Mouse (Mus musculus): Measurements from ENCODE around the gene Gjb4. TPM values are rescaled to one million over a fixed set of nuclear protein-coding genes. Genes with fewer than 3 reads are reported as not detected.

The Gjb4 gene
- polyA plus RNA-seq, 1 experiment from 2014 or later, result 0.15 TPM

DNA sequence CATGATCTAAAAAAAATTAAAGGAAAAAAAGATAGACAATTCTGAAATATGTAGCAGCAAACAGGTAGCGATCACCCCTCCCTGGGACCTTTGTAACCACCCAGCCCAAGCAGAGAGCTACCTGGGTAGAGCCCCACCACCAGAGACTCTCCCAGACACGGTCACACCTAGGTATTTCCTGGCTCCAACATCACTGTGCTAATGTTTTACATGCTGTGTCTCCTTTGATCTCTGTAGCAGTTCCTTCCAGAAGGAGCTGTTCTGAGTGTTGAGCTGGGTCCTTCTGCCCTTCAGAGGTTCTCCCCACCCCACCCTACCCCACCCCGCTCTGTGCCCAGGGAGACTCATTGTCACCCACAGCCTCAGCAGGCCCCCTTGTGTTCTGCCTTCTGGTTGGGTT is 30.2 kb downstream of the Gjb4 start:
- WGBS, result 89% methylated on average over 3 of the region's 3 CpGs
- Histone ChIP-seq H3K4me2 (no peak overlapping the region), H3K27ac (no peak overlapping the region), H3K27me3 (replicated peaks) (peaks cover 16% of the 10 kb centered on the region), H3K9ac (no peak overlapping the region), H3K9me3 (no peaks in the 10 kb centered on the region), H3K36me3 (replicated peaks) (no peaks in the 10 kb centered on the region), H3K4me3 (no peak overlapping the region), H3K4me1 (no peaks in the 10 kb centered on the region)
- no peak for ATAC-seq (replicated peaks)

DNA sequence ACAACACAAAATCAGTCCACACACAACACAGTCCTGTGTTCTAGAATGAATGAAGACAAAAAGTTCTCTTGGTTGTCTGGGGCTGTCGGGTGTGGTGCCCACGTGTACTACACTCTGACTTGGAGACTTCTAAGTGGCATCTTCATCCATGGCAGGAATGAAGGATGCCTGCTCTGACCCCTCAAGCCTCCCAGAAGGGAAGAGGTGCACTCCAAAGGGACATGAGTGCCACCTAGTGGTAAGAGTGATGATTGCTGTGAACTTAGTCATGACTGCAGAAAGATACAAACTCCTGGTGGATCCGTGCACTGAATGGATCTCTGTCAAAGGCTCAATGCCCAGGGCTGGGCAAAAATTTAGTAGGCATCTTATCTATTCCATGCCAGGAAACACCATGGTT is 34.3 kb downstream of the Gjb4 start:
- Histone ChIP-seq H3K4me2 (no peak overlapping the region), H3K36me3 (replicated peaks) (no peaks in the 10 kb centered on the region), H3K27me3 (replicated peaks) (peaks cover 3% of the 10 kb centered on the region; the same call in 1 of the 2 replicates), H3K4me3 (no peak overlapping the region), H3K4me1 (peaks cover under 1% of the 10 kb centered on the region; the same call in 1 of the 2 replicates), H3K9me3 (no peaks in the 10 kb centered on the region), H3K9ac (no peak overlapping the region), H3K27ac (no peak overlapping the region)
- WGBS, result 5% methylated on average over 3 of the region's 3 CpGs
- no peak for ATAC-seq (replicated peaks)

DNA sequence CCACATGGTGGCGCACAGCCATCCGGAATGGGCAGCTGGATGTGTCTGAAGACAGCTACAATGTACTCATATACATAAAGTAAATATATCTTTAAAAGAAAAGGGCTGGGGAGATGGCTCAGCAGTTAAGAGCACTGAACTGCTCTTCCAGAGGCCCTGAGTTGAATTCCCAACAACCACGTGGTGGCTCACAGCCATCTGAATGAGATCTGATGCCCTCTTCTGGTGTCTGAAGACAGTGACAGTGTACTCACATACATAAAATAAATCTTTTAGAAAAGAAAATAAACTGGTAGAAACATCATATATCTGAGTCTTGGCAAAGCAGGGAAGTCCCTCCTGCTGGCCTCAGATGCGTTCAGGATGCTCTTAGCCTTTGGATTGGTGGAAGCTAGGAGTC is 36.7 kb downstream of the Gjb4 start:
- H3K4me3 ChIP-seq, result no peak overlapping the region
- 59% methylated on average over 4 of the region's 4 CpGs for WGBS

DNA sequence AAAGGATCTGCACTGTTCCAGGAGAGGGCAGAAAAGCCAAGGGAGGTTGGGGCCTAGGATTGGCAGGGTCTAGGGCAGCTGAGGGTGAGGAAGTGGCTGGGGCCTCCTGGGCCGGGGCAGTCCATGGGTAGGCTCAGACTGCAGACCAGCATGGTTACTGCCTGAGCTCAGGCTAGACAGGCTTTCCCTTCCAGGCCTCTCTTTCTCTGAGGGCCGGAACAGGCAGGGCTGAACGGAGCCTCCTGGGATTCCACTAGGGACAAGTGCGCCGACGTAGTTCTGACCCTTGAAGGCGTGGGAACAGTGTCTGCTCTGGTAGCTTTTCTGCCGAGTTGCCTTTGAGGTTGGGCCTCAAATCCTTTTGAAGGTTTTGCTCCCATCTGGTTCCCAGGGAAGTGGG is 38.1 kb downstream of the Gjb4 start:
- Histone ChIP-seq H3K36me3 (replicated peaks) (no peaks in the 10 kb centered on the region), H3K4me1 (peaks cover 20% of the 10 kb centered on the region), H3K27ac (no peak overlapping the region), H3K27me3 (replicated peaks) (peaks cover 3% of the 10 kb centered on the region; the same call in 1 of the 2 replicates), H3K4me2 (no peak overlapping the region), H3K4me3 (no peak overlapping the region), H3K9ac (no peak overlapping the region), H3K9me3 (no peaks in the 10 kb centered on the region)
- ATAC-seq (replicated peaks), result no peak
- WGBS, result 79% methylated on average over 8 of the region's 8 CpGs

More for the DNA sequence above, 36.7 kb downstream of the Gjb4 start:
- Histone ChIP-seq H3K4me2 (no peak overlapping the region), H3K9me3 (no peaks in the 10 kb centered on the region), H3K27ac (no peak overlapping the region), H3K36me3 (replicated peaks) (no peaks in the 10 kb centered on the region), H3K9ac (no peak overlapping the region), H3K27me3 (replicated peaks) (peaks cover 3% of the 10 kb centered on the region; the same call in 1 of the 2 replicates), H3K4me1 (peaks cover 20% of the 10 kb centered on the region)
- no peak for ATAC-seq (replicated peaks)

DNA sequence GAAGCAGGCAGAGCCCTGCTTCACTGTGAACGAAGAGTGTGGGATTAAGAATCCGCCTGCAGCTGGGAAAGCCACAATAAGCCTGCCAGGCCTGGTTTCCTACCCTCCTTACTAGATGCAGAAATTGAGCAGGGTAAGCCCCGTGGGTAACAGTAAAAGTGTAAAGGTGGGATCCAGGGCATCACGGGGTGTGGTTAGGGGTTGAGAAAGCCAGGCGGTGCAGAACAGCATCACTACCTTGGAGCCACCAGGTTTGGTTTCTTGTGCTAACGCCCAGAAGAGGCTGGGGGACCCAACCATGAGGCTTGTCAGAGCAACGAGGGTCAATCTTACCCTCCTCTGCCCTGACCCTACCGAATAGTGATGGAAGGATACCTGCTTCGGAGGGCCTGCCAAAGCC is 39.3 kb downstream of the Gjb4 start:
- H3K36me3 ChIP-seq (replicated peaks), result no peaks in the 10 kb centered on the region
- no peak overlapping the region for H3K27ac ChIP-seq
- no peaks in the 10 kb centered on the region for H3K27me3 ChIP-seq (replicated peaks)
- 46% methylated on average over 9 of the region's 9 CpGs for WGBS
- no peaks in the 10 kb centered on the region for H3K9me3 ChIP-seq
- no peak overlapping the region for H3K9ac ChIP-seq
- peak overlapping the region; percentile 96 for H3K4me2 ChIP-seq
- peaks cover 20% of the 10 kb centered on the region for H3K4me1 ChIP-seq
- no peak overlapping the region for H3K4me3 ChIP-seq
- no peak for ATAC-seq (replicated peaks)

DNA sequence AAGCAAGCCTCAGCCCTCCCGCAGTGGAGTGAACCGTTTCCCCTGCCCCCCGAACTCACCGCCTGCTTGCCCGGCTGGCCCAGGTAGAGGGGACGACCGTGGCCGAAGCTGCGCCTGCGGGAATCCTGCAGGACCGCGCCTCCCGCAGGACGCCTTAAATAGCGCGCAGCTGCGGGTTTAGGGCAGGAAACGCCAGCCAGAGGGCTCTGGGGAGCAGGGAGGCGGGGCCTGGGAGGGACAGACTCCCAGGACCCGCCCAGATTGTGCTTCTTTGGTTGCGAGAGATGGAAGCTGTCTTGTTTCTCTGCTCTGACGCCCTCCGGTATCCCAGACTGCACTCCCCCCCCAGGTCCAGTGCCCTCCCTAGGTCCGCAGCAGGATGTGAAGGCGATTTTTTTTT is 40.0 kb downstream of the Gjb4 start, which contains the start of gene Gja4:
Gene Gja4 (minus strand): TSS at position 179 of the 400 bp plus-strand sequence.
- Histone ChIP-seq H3K9ac (peak within 1 kb of the TSS; percentile 61), H3K27me3 (replicated peaks) (no peaks in the 10 kb centered on the region), H3K36me3 (replicated peaks) (no peaks in the 10 kb centered on the region), H3K27ac (no peak within 1 kb of the TSS), H3K4me3 (peak within 1 kb of the TSS; percentile 58), H3K4me1 (peaks cover 20% of the 10 kb centered on the region), H3K4me2 (peak within 1 kb of the TSS; percentile 96), H3K9me3 (no peaks in the 10 kb centered on the region)
- peak; percentile 84 for ATAC-seq (replicated peaks)
- under 1% methylated on average over 25 of the region's 25 CpGs for WGBS

DNA sequence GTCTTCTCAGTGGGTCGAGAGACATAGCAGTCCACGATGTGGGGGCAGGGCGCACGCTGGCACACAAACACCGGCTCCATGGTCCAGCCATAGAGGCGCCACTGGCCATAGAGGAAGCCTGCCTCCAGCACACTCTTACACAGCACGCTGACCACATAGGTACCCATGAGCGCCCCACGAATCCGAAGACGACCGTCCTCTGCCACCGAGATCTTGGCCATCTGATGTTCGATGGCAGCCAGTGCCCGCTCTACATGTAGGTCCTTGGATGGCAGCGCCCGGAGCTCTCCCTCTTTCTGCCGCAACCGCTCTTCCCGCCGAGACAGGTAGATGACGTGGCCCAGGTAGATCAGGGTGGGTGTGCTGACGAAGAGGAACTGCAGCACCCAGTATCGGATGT is 41.5 kb downstream of the Gjb4 start:
- H3K36me3 ChIP-seq (replicated peaks), result no peaks in the 10 kb centered on the region
- no peaks in the 10 kb centered on the region for H3K27me3 ChIP-seq (replicated peaks)
- H3K9ac ChIP-seq, result no peak overlapping the region
- 70% methylated on average over 24 of the region's 24 CpGs for WGBS
- no peak overlapping the region for H3K27ac ChIP-seq
- no peak for ATAC-seq (replicated peaks)
- H3K4me3 ChIP-seq, result no peak overlapping the region
- no peaks in the 10 kb centered on the region for H3K9me3 ChIP-seq
- H3K4me2 ChIP-seq, result 0 out of 2 replicates have a peak overlapping the region, but pooled peaks have one; percentile 96
- H3K4me1 ChIP-seq, result peaks cover 20% of the 10 kb centered on the region

DNA sequence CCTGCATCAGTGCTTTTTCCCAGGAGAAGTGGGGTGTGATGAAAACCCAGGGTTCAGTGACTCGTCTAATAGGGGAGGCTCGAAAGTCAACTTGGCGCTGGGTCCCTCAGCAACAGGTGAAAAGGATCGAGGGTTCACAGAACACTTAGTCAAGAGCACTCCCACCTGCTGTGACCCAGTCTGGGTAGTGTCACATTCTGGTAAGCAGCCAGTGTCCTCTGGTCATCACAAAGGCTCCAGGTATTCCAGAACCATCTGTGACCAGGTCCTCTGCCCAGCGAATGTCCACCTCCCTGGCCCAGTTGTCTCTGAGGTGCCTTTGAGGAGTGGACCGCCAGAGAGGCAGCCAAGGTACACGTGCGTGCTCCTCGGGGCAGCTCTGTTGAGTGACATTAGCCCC is 42.3 kb downstream of the Gjb4 start:
- Histone ChIP-seq H3K4me3 (no peak overlapping the region), H3K4me1 (peaks cover 20% of the 10 kb centered on the region), H3K4me2 (no peak overlapping the region), H3K36me3 (replicated peaks) (no peaks in the 10 kb centered on the region), H3K9ac (no peak overlapping the region), H3K27me3 (replicated peaks) (no peaks in the 10 kb centered on the region), H3K27ac (no peak overlapping the region), H3K9me3 (no peaks in the 10 kb centered on the region)
- WGBS, result 64% methylated on average over 9 of the region's 9 CpGs
- no peak for ATAC-seq (replicated peaks)

DNA sequence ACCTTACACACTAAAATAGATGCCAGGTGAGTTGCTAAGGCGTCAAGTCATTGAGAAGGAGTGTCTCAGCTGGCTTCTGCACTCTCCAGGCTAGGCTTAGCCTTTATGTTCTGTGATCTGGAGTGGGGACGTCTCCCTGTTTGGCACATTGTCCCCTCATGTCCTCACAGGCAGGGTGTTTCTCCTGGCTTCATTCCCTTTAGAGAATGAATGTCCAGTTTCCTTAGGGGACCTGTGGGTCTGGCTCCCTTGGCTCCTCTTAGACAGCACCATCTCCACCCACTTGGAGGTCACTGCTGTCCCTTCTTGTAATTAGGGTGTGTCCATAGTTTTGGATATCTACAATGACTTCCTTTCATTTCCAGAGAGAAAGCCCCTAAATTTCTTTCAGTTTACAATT is 47.0 kb downstream of the Gjb4 start:
- H3K9ac ChIP-seq, result no peak overlapping the region
- H3K27ac ChIP-seq, result no peak overlapping the region
- H3K4me2 ChIP-seq, result no peak overlapping the region
- H3K4me3 ChIP-seq, result no peak overlapping the region
- no peaks in the 10 kb centered on the region for H3K4me1 ChIP-seq
- H3K27me3 ChIP-seq (replicated peaks), result no peaks in the 10 kb centered on the region
- no peaks in the 10 kb centered on the region for H3K36me3 ChIP-seq (replicated peaks)
- H3K9me3 ChIP-seq, result no peaks in the 10 kb centered on the region
- no peak for ATAC-seq (replicated peaks)
- WGBS, result 75% methylated on average over 2 of the region's 2 CpGs

DNA sequence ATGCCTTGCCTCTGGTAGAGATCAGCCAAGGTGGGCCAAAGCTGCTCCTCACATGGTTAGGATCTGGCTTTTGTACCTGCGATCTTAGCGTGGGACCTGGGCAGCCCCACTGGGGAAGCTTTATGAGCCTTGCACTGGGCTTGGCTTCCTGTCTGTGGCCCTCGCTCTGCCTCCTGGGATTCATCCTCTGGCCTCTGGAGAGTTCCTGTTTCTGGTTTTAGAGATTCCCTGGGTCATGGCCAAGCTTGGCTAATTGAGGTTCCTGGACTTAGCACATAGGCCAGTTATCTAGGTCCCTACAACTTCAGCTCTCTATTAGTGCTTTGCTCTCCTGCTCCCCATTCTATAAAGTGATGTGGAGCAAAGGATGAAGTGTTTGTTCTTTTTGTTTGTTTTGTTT is 50.1 kb downstream of the Gjb4 start:
- no peaks in the 10 kb centered on the region for H3K9me3 ChIP-seq
- H3K27me3 ChIP-seq (replicated peaks), result no peaks in the 10 kb centered on the region
- H3K4me1 ChIP-seq, result no peaks in the 10 kb centered on the region
- no peak overlapping the region for H3K4me3 ChIP-seq
- no peak overlapping the region for H3K27ac ChIP-seq
- H3K36me3 ChIP-seq (replicated peaks), result no peaks in the 10 kb centered on the region
- H3K4me2 ChIP-seq, result no peak overlapping the region
- WGBS, result 77% methylated on average over 3 of the region's 3 CpGs
- ATAC-seq (replicated peaks), result no peak
- no peak overlapping the region for H3K9ac ChIP-seq

Other genes starting within 250 kb of the Gjb4 start
- 17.2 and 18.3 TPM in 2 replicates for gene Tmem35b, start 230.4 kb downstream of the Gjb4 start, polyA plus RNA-seq (2015; fragmentation: Nextera tagmentation; extraction: Ambion mirVana)
- 23.0 and 24.7 TPM in 2 replicates for gene Dlgap3, start 184.9 kb downstream of the Gjb4 start, polyA plus RNA-seq (2015; fragmentation: Nextera tagmentation; extraction: Ambion mirVana)
- 43.5 and 49.1 TPM in 2 replicates for gene Smim12, start 110.3 kb downstream of the Gjb4 start, polyA plus RNA-seq (2015; fragmentation: Nextera tagmentation; extraction: Ambion mirVana)
- gene Gja4, start 40.0 kb downstream of the Gjb4 start, polyA plus RNA-seq (2015; fragmentation: Nextera tagmentation; extraction: Ambion mirVana), result 21.0 and 23.1 TPM in 2 replicates
- gene Gjb3, start 23.2 kb downstream of the Gjb4 start, polyA plus RNA-seq (2015; fragmentation: Nextera tagmentation; extraction: Ambion mirVana), result 0.17 TPM in 1 of 2 replicates, not detected in the other
- 0.10 and 0.13 TPM in 2 replicates for gene Gjb5, start 4.1 kb upstream of the Gjb4 start, polyA plus RNA-seq (2015; fragmentation: Nextera tagmentation; extraction: Ambion mirVana)